Mouse (Mus musculus) left cerebral cortex, adult 11 months (tissue): ENCODE measurements around the gene Tmem242.
A peak's percentile ranks its signal among the peaks of the same experiment; 100 is the strongest.

ENCODE experiments used
- DNase-seq: peaks from one replicate; pipeline ENCODE4 v3.0.0; 2022; ENCODE audit warnings: low spot score

Tmem242 gene

DNA sequence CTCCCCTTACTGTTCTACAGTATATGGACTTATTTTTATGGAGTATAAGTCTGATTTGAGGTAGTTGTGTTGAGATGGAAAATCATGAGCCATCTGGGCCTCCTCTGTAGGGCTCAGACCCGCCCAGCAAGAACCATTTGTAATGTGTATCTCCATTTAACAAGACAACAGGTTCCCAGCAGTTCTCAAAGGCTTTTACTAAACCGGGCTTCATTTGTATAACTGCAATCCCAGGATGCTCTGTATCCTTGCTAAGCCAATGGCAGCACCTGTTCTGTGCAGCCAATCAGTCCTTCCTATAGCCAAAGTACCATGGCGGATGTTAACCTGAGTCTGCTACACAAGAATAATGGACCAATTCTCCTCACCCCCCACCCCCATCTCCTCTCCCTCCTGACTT is 23.5 kb downstream of the Tmem242 start:
- DNase-seq = no peak

- no peak for DNase-seq
These were observed 26.0 kb downstream of the Tmem242 start for GRCm38 (mm10) chr17:5414041-5414440.

DNA sequence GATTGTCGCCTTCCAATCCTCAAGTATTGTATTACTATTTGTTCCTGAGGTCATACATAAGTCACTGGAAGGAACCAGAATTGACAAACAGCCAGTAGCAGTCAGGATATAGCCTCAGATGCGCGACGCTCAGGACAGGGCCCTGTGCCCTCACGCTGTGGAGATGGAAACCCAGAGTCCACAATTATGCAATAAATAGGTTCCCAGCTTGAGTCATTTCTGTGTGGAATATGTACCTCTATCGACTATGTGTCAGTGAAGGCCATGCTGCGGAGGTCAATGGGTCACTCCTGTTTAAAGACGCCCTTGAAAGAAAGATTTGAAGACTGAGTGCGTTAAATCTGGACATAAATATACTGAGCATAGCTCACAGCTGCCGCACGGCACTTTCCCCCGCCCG is 26.7 kb downstream of the Tmem242 start:
- no peak for DNase-seq

- no peak for DNase-seq
These were observed 27.3 kb downstream of the Tmem242 start for GRCm38 (mm10) chr17:5412740-5413139.

GRCm38 (mm10) chr17:5412301-5412700 is 27.8 kb downstream of the Tmem242 start:
- no peak for DNase-seq

DNA sequence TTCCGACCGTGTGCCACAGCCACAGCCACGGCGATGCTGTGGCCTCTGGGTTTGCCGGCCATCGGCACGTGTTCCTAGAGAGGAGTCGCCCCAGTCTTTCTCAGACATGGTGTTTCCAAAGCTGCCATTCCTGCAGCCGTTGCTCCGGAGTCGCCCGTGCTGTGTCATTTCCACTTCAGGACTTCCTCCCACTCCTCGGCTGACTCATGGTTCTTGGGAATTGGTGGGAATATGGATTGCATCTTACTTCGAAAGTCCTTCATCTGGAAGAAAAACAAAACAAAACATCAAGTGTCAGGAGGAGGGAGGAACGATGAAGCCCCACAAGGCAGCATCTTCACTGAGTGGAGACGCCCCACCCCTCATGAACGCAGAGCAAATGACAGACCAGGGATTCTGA is 28.9 kb downstream of the Tmem242 start:
- no peak for DNase-seq

DNA sequence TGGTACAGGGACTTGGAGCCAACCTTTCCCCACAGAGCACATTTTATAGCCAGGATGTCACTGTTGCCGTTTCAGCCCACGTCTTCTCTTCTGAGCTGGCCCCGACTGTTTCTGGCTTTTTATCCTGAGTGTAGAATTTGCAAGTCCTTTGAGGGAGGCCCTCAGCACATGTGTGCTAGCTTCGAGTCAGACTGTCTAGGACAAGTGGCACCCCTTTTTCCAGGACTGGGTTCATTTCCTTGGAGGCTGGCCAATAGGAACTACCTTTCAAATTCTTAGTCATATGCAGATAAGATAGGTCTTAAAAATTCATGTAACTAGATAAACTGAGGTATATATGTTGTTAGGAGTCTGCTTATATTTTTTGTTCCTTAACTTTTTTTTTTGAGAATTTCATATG is 29.7 kb downstream of the Tmem242 start:
- DNase-seq = no peak

- no peak for DNase-seq
These were observed 33.0 kb downstream of the Tmem242 start for GRCm38 (mm10) chr17:5407030-5407429.

GRCm38 (mm10) chr17:5406566-5406965 is 33.5 kb downstream of the Tmem242 start:
- DNase-seq = no peak

GRCm38 (mm10) chr17:5403885-5404284 is 36.2 kb downstream of the Tmem242 start:
- DNase-seq = no peak

DNA sequence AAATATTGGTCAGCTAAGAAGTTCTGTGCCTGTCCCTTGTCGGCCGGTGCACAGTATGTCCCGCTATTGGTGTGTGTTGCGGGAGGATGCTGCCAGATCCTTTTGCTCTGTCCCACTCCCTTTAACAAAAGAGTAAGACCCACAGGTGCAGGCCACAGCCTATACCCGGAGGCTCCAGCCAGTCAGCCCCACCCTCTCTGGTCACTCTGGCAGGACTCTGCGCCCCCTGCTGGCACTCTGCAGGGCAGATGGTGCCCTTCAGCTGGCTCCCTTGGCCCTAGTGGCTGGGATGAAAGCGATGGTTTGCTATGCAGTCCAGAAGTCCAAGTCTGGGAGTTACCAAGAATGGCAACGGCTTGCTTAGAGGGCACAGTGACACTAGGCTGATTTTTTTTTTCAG is 37.4 kb downstream of the Tmem242 start:
- DNase-seq = no peak

DNA sequence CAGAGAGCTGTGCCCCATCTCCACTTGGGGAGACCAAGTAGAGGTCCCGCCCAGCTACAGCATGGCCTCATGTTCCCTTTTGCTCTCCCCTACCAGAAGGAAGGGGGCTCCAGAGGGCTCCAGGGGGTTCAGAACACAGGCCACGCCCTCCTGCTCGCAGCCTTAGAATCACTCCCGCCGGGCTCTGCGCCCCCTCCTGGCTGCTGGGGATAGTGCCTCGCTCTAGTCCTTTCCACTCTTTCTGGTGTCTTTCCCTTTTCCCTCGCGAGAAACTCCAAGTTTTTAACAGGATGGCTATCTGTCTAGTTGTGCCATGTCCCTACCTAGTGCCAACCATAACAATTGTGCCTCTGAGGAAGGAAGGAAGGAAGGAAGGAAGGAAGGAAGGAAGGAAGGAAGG is 38.0 kb downstream of the Tmem242 start:
- DNase-seq = no peak

DNA sequence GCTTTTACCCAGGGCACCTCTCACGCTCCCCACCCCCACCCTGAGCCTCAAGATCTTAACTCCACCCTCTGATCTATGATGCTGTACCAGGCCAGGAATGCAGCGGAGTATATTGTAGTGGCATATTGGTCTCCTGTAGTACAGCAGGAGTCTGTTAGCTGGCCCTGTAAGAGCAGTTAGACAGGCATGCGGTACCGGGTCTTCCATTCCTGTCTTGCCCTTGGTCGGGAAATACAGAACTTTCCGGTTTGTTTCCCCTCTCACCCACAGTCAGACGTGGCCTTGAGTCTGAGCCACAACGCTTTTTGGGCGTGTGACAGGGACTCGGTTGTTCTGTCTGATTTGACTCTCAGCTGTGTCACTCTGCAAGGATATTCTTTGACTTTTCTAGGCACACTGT is 38.8 kb downstream of the Tmem242 start:
- DNase-seq = no peak

DNA sequence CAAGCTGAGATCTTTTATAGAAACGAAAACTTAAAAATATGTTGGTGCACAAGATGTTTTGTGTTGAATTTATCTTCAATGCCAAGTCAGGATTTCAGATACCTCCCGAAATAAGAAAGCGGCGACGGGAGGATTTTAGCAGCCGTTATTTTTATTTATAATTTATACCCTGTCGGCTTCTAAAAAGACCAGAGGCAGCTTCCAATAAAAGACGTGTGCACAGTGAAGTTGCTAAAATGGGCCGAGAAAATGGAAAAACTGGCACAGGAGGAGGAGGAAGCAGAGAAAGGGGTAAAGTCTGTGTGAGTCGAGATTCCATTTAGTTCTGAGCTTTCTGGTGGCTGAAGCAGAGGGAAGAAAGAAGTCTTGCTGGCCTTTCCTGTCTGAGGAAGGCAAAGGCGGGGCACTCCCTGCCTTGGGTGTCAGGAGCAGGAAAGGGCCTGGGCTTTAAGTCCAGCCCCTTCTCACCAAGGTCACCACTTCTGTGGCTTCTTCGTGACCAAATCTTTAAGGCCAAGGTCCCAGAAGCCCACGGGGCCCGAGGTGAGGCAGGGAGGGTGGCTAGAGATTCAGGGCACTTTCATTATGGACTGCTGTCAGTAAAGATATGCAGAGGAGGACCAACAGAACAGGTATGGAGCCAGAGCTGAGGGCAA is 39.5 kb downstream of the Tmem242 start:
- no peak for DNase-seq

DNA sequence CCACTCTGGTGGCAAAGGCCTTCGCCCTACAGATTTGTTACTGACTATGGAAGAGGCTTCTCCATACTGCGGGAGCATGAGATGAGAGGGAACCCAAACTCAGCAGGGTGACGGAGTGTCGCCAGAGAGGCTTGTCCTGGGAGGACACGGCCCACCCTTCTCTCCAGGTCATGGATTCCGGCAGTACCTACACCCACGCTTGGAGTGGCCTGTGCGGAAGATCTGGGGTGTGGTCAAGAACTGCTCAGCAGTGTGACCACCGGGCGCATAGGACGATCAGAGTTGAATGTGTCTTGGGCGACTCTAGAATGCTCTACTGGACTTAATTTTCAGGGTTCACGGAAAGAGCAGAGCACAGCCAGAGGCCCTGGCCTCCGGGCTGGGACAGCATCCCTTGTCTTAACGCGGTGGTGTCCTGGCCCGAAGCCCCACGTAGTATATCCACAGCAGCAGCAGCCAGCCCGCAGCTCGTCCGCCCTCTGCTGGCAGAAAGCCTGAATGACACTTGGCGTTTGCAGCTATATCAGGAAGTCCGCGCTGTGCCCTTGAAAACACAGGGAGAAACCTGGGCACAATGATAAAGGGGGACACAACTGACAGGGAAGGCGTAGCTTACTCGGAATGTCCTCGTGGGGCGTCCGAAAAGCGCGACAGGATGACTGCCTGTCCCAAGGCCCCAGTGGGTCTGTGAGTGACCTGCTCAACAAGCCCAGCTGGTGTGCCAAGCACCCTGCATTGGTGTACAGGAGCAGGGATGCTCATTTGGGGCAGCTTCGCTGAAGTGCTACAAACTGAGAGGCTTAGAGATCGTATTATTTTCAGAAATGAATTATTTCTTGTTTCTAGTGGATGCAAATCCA is 42.7 kb downstream of the Tmem242 start:
- DNase-seq = peak; percentile 75

DNA sequence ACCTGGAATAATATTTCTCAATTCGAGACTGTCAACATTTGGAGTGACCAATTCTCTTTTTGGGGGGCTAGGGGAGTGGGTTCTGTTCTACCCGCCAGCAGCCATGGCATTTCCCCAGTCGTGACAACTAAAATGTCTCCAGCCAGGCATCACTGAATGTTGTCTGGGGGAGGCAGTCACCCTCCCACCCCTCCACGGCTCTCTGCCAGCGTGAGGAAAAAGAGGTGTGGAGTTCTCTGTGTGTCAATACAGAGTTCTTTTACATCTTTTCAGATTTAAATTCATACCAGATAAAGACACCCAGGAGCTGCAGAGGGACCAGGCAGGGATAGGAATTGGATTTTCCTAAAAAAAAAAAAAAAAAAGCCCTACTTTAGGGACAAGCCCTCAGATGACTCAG is 43.8 kb downstream of the Tmem242 start:
- DNase-seq = no peak

- DNase-seq = no peak
These were observed 44.4 kb downstream of the Tmem242 start for GRCm38 (mm10) chr17:5395454-5396205.

DNA sequence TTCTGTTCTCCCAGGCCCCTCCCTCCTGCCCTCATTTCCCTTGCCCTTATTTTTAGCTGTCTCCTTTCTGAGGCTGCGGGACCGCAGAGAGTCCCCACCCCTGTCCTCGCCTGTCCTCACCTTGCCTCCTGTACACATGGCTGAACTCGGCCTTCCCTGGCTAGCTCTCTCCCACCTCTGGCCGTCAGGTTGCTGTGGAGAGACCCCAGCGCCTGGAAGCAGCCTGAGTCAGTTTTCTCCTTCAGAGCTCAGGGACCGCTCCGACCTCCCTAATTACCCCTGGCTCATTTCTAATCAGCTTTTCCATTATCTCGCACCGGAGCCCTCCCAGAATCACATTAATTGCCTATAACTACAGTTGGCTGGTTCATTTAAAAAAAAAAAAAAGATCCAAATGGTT is 49.4 kb downstream of the Tmem242 start:
- DNase-seq = no peak

DNA sequence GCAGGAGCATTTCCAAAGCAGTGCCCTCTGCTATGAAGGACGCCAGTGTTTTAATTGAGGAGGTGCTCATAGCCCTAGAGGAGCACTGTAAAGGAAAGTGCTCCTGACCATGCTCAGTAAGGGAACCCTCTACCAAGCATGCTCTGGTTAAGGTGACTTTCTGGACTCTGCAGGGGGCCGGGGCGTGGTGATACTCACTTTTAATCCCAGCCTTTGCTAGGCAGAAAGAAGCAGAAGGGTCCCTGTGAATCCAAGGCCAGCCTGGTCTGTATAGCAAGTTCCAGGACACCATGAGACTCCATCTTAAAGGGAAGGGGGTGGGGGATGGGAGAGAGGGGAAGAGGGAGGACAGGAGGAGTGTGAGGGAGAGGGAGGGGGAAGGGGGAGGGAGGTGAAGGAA is 51.7 kb downstream of the Tmem242 start:
- no peak for DNase-seq

GRCm38 (mm10) chr17:5386885-5387545 is 53.0 kb downstream of the Tmem242 start:
- DNase-seq = no peak

- DNase-seq = no peak
These were observed 54.4 kb downstream of the Tmem242 start for GRCm38 (mm10) chr17:5385694-5386093.

DNA sequence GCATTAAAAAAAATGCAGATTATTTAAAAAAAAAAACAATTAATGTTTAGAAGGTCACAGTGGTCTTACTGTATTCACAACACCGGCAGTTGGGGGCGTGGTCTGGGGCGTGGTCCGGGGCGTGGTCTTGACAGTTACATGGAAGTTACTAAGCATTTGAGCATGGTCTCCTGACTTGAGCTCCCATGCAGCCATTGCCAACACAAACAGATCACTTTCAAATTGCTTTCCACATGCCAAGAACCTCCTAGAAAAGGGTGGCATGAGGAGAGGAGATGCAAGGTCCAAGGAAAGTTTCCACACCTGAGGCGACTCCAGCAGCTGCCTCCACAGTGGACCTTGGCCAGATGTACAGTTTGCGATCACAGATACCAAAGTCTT is 62.1 kb downstream of the Tmem242 start:
- DNase-seq = no peak
